Mouse (Mus musculus): Measurements from ENCODE around the gene Adamts8. TPM values are rescaled to one million over a fixed set of nuclear protein-coding genes. Genes with fewer than 3 reads are reported as not detected.
A peak's percentile ranks its signal among the peaks of the same experiment; 100 is the strongest.

Adamts8 gene
- 1 to 10 TPM; 2.2 to 3.3 (median 2.9) TPM for total RNA-seq (2022)

DNA sequence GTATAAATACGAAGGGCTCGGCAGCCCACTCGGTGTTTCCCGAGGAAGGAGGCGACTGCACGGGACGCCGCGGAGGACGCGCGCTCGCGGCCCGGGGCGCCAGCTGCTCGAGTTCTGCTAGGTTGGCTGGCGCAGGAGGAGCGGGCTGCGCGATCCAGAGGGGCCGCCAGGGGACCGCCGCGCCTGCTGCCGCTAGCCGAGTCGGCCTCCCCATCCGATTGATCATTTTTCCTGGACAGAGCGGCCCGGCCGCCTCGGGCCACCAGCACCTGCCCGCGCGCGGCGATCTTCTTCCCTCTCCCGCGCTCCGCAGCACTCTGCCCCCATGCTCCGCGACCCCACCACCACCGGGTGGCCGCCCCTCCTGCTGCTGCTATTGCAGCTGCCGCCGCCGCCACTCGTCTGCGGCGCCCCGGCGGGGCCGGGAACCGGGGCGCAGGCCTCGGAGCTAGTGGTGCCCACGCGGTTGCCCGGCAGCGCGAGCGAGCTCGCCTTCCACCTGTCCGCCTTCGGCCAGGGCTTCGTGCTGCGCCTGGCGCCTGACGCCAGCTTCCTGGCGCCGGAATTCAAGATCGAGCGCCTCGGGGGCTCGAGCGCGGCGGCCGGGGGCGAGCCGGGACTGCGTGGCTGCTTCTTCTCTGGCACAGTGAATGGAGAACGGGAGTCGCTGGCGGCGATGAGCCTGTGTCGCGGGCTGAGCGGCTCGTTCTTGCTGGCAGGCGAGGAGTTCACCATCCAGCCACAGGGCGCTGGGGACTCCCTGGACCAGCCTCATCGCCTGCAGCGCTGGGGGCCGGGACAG is at the start of gene Adamts8:
Adamts8 (plus strand) TSS at position 51 of the 802 bp plus-strand sequence.
- DNase-seq (ENCODE audit: low spot score), result no peak

DNA sequence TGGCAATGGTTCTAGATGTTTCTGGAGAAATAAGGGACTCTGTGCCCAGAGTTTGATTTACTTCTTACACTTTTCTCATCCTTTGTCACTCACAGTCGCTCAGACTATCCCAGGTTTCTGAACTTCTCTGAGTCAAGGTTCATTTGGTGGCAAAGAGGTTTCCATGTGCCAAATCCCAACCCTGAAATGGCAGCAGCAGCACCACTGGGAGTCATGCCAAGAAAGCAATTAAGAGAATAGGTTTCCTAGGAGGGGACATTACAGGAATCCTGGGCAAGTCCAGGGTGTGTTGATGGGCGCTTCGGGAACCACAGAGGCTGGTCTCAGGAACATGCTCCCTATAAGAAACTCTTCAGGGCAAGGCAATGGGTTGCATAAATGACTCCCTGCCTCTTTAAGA is 46.7 kb upstream of the Adamts8 start:
- DNase-seq (ENCODE audit: low spot score), result peak; percentile 33

DNA sequence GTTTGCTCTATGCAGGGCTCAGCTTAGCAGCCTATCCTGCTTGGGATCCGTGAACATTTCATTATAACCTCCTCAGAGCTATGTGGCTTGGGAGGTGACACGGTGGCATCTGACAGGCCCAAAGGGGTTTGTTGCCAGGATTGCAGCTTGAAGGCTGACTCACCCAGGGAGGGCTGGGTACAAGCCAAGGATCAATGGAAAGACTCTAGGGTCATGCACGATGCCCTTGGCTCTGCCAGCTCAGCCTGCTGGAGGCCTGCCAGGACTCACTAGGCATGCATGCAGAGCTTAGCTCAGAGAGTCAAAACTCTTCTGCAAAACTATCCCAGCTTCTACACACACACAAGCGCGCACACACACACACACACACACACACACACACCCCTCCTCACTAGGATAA is 45.6 kb upstream of the Adamts8 start:
- peak; percentile 80 for DNase-seq (ENCODE audit: low spot score)

DNA sequence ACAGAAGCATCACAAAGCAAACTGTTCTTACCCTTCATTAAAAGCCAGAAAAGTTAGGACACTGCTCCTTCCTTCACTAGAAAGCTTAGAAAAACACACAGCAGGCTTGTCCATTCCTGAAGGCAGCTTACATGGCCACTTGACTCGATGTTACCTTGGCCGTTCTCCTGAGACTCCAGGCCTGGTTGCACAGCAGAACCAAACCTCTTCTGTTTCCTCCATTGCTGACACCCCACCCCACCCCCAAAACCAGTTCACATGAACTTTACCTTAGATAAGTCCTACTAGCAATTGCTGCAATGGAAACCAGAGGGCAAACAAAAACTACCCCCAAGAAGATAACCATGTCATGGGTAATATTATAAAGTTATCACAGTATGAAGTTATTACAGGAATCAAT is 45.2 kb upstream of the Adamts8 start:
- no peak for DNase-seq (ENCODE audit: low spot score)

DNA sequence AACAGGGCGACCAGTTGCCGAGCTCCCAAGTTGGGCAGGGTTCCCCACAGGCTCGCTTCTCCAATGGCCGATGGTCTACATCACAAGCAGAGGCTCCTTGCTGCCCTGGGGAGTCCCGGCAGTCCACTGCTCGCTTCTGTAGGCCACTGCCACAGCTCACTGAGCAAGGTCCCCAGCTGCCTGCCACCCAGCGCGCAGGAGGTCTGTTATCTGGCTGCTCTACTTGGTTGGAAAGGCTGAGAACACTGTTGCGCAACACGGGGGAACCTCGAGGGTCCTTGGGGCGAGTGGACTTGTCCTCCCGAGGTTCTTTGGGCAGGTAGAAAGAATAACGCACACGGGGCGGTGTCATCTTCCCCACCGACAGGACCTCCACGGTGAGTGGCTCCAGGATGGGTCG is 40.2 kb upstream of the Adamts8 start:
- DNase-seq (ENCODE audit: low spot score), result no peak

DNA sequence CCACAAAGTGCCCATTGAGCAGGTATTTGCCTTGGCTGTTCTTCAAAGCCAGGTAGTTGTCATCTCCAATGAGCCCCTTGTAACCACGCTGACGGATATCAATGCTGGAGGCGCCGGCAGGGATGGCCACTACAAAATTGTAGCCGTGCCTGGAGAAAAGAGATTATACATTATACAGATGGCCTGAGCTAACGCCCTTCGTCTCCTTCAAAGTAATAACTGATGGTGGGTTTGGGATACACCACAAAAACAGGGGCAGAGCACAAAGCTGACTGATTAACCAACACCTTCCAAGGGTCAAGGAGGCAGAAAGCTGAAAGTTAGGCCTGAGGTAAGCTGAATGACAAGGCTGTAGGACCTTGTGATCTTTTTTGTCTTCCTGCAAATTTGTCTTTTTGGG is 39.7 kb upstream of the Adamts8 start:
- no peak for DNase-seq (ENCODE audit: low spot score)

DNA sequence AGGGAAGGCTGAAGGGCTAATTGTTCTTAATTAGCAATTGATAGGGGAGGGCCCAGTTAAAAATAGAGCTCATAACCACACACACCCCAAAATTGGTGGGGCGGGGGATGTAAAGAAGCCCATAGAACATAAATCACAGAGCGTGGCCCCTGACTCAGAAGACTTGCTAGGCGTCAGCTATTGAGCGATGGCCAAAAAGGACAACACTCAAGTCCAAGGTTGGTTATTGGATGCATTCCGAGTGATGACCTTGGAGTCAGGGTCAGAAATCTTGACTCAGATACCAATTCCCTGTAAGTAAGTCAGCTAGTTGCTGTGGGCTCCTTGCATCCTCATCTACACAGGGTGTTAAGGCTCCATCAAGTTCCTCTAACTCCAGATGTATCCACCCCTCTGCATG is 39.1 kb upstream of the Adamts8 start:
- DNase-seq (ENCODE audit: low spot score), result no peak

DNA sequence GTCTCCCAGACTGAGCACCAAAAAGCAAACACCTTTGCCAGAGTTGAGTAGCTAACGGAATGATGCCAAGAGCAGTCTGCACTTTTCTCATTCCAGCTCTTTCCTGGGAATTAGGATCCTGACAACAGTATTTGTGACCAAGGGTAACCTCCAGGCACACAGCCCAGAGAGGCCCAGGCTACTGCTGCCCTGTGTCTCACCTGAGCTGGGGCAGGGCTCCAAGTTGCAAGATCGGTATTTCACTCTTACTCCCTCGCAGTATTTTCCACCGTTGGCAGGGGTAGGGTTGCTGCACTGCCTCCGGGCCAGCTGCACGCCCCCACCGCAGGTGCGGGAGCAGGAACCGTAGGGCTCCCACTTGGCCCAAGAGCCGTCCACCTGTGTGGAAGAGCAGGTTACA is 36.5 kb upstream of the Adamts8 start:
- no peak for DNase-seq (ENCODE audit: low spot score)

DNA sequence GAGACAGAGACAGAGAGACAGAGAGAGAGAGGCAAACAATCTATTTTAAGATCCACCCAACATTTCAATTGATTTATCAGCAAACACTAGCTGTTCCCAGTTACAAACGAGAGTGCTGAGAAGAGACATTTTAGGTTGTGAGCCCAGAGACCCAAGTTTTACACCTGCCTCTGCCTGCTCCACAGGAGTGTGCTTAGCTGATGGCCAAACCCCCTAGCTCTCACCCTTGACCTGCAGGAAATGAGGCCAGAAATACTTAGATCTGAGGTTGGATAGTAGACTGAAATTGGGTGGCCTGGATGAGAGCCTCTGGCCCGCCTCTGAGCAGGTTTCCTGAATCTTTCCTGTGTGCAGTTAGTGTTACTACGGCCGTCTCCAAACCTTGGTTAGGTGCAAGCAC is 35.9 kb upstream of the Adamts8 start:
- no peak for DNase-seq (ENCODE audit: low spot score)

DNA sequence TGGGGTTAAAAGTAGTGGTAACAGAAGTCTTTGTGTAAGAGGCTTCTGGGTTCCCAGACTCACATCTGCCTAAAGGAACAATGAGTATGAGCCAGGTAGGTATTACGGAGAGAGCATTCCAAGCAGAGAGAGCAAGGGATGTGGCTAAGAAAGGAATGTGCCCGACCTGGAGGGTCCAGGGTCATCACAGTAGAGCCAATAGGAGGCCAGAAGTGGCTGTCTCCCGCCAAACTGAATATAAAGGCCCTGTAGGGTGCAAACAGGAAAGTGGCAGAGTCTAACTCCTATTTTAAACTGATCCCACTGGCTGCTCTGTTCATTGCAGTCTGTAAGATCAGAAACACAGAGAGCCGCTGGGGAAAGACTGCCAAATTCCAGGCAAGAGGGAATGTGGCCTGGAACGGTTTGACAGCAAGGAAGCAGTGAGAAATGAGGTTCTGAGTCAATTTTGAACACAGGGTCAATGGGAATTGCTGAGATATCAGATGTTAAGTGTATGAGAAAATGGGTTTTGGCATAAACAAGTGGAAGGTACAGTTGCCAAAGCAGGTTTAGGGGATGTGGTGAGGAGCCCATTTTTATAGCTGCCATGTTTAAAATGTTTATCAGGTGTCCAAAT is 34.6 kb upstream of the Adamts8 start:
- DNase-seq (ENCODE audit: low spot score), result no peak

DNA sequence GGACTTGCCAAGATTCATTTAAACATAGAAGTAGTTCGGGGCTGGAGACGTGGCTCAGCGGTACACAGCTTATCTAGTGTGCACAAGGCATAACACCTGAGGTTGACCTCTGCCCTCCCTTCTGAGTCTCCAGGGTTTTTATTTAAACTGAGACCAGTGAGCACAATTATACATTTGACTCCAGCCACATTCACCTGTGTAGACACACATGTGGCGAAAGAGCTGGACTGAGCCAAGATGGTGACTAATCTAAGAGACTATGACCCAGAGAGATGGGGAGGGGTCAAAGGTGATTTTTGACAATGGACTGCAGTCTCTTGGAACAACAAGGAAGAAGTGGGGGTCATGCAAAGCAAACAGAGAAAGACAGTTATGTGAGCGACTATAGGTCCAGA is 34.1 kb upstream of the Adamts8 start:
- no peak for DNase-seq (ENCODE audit: low spot score)

DNA sequence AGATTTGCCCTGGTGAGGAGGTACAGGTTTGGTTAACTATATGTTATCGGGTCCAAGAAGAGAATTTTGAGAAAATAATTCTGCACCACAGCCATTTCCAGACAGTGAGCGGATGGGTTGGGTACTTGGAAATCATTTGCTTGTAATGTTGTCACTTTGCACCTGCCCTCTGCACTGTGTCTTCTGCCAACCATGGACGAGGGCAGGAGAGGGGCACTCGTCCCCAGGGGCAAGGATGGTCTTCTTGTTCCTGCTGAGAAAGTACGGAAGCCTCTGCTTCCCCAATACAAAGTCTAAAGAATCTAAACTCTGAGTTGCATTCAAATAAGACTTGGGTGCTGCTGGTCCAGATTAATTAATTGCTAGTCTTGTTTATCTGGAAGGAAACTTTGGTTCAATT is 33.4 kb upstream of the Adamts8 start:
- no peak for DNase-seq (ENCODE audit: low spot score)

DNA sequence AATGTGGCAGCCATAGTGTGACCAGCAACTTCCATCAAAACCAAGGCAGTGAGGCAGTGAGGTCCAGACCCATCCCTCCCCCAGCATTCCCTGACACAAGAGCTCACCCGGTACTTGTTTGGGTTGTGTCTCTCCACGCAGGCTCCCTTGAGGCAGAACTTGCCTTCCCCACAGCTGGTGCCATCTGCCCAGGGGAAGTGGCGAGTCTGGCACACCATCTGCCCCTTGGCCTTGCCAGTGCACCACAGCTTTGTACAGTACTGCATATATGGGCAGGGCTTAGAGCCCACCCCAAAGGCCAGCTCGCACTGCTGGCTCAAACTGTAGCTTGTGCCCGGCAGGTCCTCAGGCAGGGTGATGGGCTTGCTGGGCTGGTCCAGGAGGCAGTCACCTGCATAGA is 31.9 kb upstream of the Adamts8 start:
- no peak for DNase-seq (ENCODE audit: low spot score)

DNA sequence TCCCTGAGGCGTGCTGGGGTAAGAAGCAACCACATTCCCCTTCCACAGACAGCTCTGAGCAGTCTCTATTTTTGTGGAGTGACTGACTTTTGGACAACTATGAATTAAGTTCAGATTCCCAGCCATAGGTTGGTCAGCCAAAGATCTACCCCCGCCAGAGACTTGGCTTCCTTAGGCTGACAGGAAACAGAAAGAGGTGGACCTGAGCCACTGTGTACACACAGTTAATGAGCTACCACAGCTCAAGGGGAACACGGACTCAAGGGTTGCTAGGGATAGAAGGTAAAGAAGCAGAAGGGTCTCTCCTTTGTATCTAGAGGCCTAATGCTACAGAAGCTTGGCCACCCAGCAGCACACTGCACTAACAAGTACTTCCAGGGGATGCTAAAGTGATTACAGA is 30.2 kb upstream of the Adamts8 start:
- DNase-seq (ENCODE audit: low spot score), result no peak

DNA sequence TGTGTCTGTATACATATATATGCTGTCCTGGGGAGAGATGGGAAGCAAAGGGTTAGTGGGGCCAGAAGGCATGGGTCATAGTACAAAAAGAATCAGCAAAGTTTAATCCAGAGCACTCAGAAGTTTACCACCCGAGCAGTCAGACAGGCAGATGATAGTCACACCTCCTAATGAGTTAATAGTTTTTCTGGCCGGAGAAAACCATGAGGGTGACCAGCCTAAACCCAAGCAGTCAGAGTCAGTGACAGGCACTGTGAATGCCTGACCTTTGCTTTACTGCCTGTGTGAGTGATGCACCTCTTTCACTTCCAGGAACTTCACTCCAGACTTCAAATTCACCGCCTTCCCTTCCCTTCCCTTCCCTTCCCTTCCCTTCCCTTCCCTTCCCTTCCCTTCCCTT is 28.9 kb upstream of the Adamts8 start:
- no peak for DNase-seq (ENCODE audit: low spot score)

DNA sequence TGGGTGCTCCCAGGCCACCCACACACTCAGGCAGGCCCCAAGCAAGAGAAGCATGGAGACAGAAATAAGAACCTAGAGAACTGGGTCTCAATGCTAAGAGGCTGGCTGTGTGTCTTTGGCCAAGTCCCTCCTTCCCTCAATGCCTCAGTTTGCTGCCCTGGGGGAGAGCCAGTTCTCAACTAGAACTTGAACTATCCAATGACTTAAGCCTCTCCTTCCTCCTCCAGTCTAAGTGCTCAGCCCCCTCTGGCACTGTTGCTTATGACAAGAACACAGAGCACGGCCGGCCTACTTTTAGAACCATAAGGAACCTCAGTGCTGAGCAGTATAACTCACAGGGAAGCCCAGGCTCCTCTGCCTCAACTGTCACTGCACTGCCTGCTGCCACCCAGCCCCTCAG is 28.1 kb upstream of the Adamts8 start:
- no peak for DNase-seq (ENCODE audit: low spot score)

DNA sequence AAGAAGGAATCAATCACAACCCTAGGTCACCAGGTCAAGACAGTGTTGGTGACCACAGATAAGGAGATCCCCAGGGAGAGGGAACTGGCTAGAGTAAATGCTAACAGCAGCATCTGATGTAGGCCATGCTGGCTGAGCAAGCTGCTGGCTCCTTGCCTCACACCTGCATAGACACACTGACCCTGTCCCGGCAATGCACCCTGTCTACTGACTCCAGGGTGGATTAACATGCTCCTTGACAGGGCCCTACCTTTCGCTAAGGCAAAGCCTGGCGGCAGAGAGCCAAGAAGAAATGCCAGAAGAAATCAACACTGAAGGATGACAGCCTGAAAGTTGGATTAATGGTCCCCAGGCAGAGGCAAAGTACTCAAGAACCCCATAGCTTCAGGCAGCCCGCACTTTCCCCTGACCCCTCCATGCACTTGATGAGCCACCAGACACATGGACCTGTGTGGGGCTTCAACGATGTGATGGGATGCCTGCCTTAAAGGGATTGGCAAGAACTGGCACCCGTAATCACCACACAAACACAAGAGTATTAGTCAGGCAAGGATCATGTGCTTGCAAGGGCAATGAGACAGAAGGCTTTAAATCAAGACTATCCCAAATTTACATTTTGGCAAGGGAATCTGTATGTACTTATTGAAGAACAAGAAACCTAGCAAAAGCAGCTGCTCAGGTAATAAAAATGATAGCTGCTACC is 25.9 kb upstream of the Adamts8 start:
- no peak for DNase-seq (ENCODE audit: low spot score)

DNA sequence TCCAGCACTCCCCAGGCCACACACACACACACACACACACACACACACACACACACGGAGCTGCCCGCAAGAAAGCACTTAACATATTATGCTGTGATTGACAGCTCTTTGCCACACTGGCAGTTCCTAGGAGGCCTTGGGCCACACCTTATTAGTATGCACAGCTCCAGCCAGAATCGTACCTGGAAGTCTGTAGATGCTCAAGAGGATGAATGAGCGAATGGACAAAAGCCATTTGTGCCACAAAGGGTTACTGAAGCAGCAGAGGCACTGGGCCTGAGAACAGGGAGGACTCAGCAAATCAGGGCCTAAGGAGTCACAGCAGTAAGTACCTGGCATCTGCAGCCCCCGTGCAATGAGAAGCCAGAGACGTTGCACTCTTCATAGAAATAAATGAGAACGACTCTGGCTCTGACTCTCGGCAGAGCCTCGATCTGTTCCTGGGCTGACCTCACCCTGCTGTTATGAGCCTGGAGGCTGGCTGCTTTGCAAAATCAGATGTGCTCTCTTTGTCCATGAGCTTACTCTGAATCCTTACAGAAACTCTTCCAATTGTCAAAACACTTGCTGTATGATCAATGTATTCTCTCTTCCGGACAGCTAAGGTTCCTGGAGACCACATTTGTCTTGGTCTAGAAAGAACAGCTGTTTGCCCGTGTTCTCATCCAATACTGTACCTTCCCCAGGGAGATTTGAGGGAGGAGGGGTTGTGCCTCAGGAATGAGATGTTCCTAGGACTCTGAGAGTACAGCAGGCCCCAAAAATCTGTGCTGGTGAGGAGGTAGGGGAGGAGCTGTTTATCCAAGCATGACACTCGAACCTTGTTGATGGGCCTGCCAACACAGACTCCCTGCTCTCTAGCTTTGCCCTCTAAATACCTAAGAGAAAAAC is 23.7 kb upstream of the Adamts8 start:
- DNase-seq (ENCODE audit: low spot score), result peak; percentile 60

DNA sequence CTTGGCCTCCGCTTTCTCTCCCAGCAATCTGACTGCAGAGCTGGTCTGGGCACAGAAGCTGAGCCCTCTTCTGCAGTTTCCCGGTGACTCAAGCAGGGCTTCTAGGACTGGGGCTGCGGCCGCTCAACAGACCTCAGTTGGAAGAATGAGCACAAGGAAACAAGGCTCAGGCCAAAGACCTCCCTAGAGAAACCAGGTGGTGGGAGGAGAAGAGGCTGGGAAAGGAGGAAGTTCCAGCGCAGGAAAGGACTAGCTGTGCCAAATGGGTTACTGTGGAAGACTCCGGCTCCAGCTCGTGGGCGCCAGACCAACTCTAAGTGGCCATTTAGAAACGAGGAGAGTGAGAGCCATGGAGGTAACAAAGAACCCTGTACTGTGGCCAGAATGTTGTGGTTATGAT is 22.7 kb upstream of the Adamts8 start:
- DNase-seq (ENCODE audit: low spot score), result peak; percentile 58

DNA sequence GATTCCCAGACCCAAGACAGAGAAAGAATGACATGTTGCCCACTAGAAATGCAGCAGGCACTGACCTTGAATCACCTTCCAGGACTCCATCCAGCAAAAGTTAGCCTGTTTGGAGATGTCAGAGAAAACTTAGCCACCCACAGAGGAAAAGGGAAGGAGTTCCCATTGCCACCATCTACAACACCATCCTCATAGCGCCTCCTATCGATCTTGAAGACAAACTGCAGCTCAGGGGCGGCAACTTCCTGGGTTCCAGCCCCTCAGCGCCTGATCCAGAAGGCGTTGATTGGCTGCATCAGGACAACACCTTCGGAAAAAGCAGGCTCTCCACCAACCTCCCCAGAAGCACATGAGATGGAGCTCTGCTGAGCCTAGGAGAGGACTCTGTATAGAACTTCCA is 21.6 kb upstream of the Adamts8 start:
- DNase-seq (ENCODE audit: low spot score), result no peak

DNA sequence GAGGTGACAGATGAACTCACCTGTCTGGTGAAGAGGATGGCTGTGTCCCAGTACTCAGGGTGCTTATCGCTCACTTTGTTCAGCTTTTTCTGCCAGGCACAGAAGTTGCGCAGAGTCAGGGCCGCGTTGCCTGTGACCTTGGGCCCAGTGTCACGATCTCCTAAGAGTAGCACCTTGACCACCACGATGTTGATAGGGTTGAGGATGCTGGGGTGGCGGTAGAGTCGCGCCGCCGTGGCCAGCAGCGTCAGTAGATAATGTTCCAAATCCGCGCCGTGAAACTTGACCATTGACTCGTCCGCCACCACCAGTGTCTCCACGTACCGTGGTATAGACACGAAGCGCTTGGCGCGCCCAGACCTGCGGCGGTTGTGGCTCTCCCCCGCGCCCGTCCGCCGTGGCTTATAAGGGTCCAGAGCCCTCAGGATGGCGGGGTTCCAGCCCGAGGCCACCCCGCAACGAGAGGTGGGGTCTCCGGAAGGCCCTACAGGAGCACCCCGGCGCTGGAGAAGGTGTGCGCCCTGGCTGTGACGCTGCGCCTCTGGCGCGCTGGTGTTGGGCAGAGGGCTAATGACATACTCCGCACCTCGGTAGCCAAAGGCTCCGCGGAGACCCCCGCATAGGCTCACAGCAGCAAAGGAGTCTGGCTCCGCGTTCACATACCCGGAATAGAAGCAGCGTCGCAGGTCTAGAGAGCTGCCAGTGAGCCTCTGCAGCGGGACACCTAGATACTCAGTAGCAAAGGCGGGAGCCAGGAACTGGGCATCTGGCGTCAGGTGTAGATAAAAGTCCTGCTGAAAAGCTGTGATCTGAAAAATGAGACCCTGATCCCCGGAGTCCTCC is 20.9 kb upstream of the Adamts8 start:
- no peak for DNase-seq (ENCODE audit: low spot score)
